Mouse (Mus musculus) right cerebral cortex, postnatal 25 days (tissue): Measurements from ENCODE around the gene Ovol2.

Experiments
- DNase-seq: peaks from one replicate; pipeline ENCODE4 v3.0.0; 2022

Ovol2 gene

DNA sequence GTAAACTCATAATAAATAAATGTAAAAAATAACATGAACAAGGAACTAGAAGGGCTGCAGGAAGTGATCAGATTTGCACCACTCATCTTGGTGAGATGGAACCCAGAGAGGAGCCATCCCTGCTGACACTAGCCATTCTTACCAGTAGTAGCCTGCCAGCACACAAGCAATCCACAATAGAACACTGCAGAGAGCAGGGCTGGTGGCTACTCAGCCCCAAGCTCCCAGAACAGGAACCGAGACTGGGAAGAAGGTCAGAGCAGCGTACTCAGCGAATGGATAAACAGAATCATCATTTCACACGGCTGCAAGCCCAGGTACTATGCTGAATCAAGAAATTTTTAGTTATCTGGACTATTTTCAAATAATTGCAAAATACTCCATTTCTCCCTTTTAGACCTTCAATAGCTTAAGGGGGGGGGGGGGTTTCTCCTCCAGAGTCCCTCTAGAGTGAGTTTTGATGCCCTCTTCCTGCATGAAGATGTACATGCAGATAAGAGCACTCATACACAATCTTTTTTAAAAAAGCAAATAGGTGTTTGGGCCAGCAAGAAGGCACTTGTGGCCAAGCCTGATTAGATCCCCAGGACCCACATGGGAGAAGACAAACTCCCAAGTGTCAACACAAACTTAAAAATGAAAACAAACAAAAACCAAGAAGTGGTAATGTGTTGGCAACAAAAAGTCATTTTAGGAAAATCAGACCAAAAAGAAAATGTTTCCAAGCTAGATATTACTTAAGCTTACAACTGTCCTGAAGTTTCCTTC lies 65.8 kb downstream of the Ovol2 start:
- DNase-seq = no peak

DNA sequence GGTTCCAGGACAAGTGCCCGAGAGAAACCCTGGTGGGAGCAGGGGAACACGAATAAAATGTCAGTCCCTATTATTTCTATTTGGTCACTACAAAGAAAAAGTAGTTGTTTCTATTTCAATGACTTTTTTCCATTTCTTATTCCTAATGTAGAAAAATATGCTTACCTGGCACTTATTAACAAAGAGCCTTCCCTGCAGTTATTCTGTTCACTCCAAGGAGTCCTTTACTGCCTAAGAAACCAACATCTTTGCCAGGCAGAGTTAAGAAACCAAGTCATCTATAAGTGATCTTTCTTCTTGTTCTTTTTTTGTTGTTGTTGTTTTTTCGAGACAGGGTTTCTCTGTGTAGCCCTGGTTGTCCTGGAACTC lies 66.8 kb downstream of the Ovol2 start:
- DNase-seq = no peak

DNA sequence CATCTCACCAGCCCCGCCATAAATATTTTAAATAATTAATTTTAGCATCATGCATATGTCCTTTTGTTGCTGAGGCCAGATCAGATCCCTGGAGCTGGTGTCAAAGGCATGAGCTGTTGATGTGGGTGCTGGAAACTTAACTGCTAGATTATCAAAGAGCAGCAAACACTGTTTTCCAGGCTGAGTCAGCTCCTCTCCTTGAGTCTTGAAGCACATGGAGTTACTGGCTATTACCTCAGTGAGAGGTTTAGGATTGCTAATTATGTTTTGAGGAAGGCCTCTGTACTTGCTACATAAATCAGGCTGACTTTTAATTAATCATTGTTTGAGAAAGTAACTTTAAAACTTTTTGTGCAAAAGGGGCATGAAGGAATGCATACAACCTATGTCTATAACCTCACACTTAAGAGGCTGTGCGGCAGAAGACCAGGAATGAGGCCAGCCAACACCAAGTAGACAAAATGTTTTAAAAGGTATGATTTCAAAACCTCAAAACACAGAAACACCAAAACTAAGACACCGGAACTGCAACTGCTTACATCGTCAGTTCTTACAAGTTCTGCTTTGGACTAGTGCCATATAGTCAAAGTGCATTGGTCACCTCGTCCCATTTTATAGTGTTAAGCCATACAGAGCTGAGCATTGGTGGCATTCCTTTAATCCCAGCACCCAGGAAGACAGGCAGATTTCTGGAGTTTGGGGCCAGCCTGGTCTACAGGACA lies 67.4 kb downstream of the Ovol2 start:
- no peak for DNase-seq

DNA sequence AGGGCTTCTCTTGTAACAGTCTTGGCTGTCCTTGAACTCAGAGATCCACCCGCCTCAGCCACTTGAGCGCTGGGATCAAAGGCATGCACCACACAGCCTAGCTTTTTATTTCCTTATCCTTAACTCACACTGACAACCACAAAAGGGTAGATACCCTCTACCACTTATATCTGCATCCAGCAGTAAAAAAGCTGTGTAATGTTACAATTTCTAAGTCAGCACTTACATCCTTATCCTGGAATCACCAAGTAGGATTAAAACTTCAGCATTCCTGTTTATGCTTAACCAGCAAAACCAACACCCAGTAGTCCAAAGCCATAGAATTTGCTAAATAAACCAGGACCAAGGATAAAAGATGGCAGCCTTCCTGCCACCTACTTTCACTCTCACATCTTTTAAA lies 69.1 kb downstream of the Ovol2 start:
- no peak for DNase-seq
